Mouse (Mus musculus) neural tube, embryonic 11.5 days (tissue): Measurements from ENCODE around the gene Btaf1. TPM values are rescaled to one million over a fixed set of nuclear protein-coding genes. Genes with fewer than 3 reads are reported as not detected.
A peak's percentile ranks its signal among the peaks of the same experiment; 100 is the strongest.

Experiments used
- ATAC-seq: fragments of 200-750 bp; cut with Nextera tagmentation; 2 replicates; pipeline ENCODE4 v1.8.0; 2017; ENCODE audit warnings: moderate number of reproducible peaks, mild to moderate bottlenecking, moderate TSS enrichment, moderate library complexity; ENCODE audit not compliant: insufficient read depth, low FRiP score, low TSS enrichment
- DNase-seq: peaks from one replicate; pipeline ENCODE4 v3.0.0-alpha.2; 2015; ENCODE audit warnings: low spot score
- H3K27ac ChIP-seq: fragments of 300-500 bp; sonication (generic); 2 replicates; pipeline ENCODE4 v1.5.1; 2014; ENCODE audit warnings: low read depth, mild to moderate bottlenecking, low read length
- H3K27me3 ChIP-seq: fragments of 300-500 bp; sonication (generic); 2 replicates; pipeline ENCODE4 v1.6.1; 2014; ENCODE audit warnings: mild to moderate bottlenecking, low read length, mixed read lengths; ENCODE audit not compliant: control insufficient read depth, insufficient read depth
- H3K36me3 ChIP-seq: fragments of 300-500 bp; sonication (generic); 2 replicates; pipeline ENCODE4 v1.6.1; 2014; ENCODE audit warnings: mild to moderate bottlenecking, low read length, moderate library complexity, mixed read lengths; ENCODE audit not compliant: control insufficient read depth, insufficient read depth
- H3K4me1 ChIP-seq: fragments of 300-500 bp; sonication (generic); 2 replicates; pipeline ENCODE4 v1.6.1; 2014; ENCODE audit warnings: low read length, mixed read lengths; ENCODE audit not compliant: control insufficient read depth, insufficient read depth
- H3K4me2 ChIP-seq: fragments of 300-500 bp; sonication (generic); 2 replicates; pipeline ENCODE4 v1.6.1; 2014; ENCODE audit warnings: low read depth, mild to moderate bottlenecking, moderate library complexity
- H3K4me3 ChIP-seq: fragments of 300-500 bp; sonication (generic); 2 replicates; pipeline ENCODE4 v1.5.1; 2014; ENCODE audit warnings: low read depth, low read length
- H3K9ac ChIP-seq: fragments of 300-500 bp; sonication (generic); 2 replicates; pipeline ENCODE4 v1.6.1; 2014; ENCODE audit warnings: mild to moderate bottlenecking, low read length
- H3K9me3 ChIP-seq: fragments of 300-500 bp; sonication (generic); 2 replicates; pipeline ENCODE4 v1.6.1; 2016; ENCODE audit warnings: low read length; ENCODE audit not compliant: control insufficient read depth
- WGBS: fragments of 180-500 bp; shearing (Covaris S2); extraction: QIAGEN DNeasy Blood & Tissue Kit; methylation state at CpG from one replicate; pipeline ENCODE4 v1.1.7; 2014; 5-methylcytosine and 5-hydroxymethylcytosine counted together
- polyA plus RNA-seq: library from polyadenylated mRNA; unstranded; fragments of >200 nt; fragmentation: Nextera tagmentation; extraction: Ambion mirVana; gene quantifications from 2 replicates; pipeline ENCODE4 v1.2.1, GENCODE M21; 2014

Gene Btaf1
- polyA plus RNA-seq, 1 experiment from 2014 or later = 22.2 TPM

GRCm38 (mm10) chr19:36897778-36898177 lies 28.1 kb upstream of the Btaf1 start:
- WGBS = 48% methylated on average over 9 of the region's 9 CpGs
- no peak overlapping the region for H3K27ac ChIP-seq

GRCm38 (mm10) chr19:36903377-36903776 lies 22.5 kb upstream of the Btaf1 start:
- WGBS = 43% methylated on average over 7 of the region's 7 CpGs
- Histone ChIP-seq H3K4me2 (0 out of 2 replicates have a peak overlapping the region, but pooled peaks have one; percentile 37), H3K4me1 (peaks cover 4% of the 10 kb centered on the region), H3K9me3 (no peaks in the 10 kb centered on the region), H3K27ac (no peak overlapping the region), H3K9ac (no peak overlapping the region), H3K36me3 (no peaks in the 10 kb centered on the region), H3K4me3 (no peak overlapping the region), H3K27me3 (no peaks in the 10 kb centered on the region)
- no peak for ATAC-seq
- DNase-seq = no peak

More at GRCm38 (mm10) chr19:36897778-36898177, 28.1 kb upstream of the Btaf1 start:
- ATAC-seq (no peak), DNase-seq (no peak)
- H3K4me3 ChIP-seq = no peak overlapping the region
- H3K4me1 ChIP-seq = peaks cover 6% of the 10 kb centered on the region; the same call in 1 of the 2 replicates
- no peak overlapping the region for H3K9ac ChIP-seq
- peaks cover 11% of the 10 kb centered on the region for H3K36me3 ChIP-seq
- H3K27me3 ChIP-seq = no peaks in the 10 kb centered on the region; the same call in 1 of the 2 replicates
- H3K9me3 ChIP-seq = no peaks in the 10 kb centered on the region
- no peak overlapping the region for H3K4me2 ChIP-seq

GRCm38 (mm10) chr19:36904211-36905007 lies 21.5 kb upstream of the Btaf1 start:
- WGBS = 2% methylated on average over 41 of the region's 41 CpGs
- peak overlapping the region; percentile 37 for H3K4me2 ChIP-seq
- peak overlapping the region; percentile 32 for H3K4me3 ChIP-seq
- no peaks in the 10 kb centered on the region for H3K9me3 ChIP-seq
- H3K4me1 ChIP-seq = peaks cover 4% of the 10 kb centered on the region
- H3K36me3 ChIP-seq = no peaks in the 10 kb centered on the region
- DNase-seq (peak; percentile 89), ATAC-seq (peak; percentile 92)
- H3K9ac ChIP-seq = peak overlapping the region; percentile 55
- H3K27me3 ChIP-seq = no peaks in the 10 kb centered on the region
- peak overlapping the region; percentile 63 for H3K27ac ChIP-seq

- no peak overlapping the region for H3K9ac ChIP-seq
- H3K36me3 ChIP-seq = no peaks in the 10 kb centered on the region
- 83% methylated on average over 3 of the region's 3 CpGs for WGBS
Measured at GRCm38 (mm10) chr19:36909150-36909549, 16.7 kb upstream of the Btaf1 start.

GRCm38 (mm10) chr19:36909676-36910292 lies 16.1 kb upstream of the Btaf1 start:
- H3K27ac ChIP-seq = no peak overlapping the region; the same call in 1 of the 2 replicates
- ATAC-seq = no peak

More at GRCm38 (mm10) chr19:36909150-36909549, 16.7 kb upstream of the Btaf1 start:
- Histone ChIP-seq H3K27me3 (no peaks in the 10 kb centered on the region), H3K4me3 (no peak overlapping the region), H3K27ac (no peak overlapping the region), H3K4me1 (peaks cover 3% of the 10 kb centered on the region; the same call in 1 of the 2 replicates), H3K4me2 (no peak overlapping the region), H3K9me3 (no peaks in the 10 kb centered on the region)
- ATAC-seq (no peak), DNase-seq (no peak)

GRCm38 (mm10) chr19:36910424-36911045 lies 15.3 kb upstream of the Btaf1 start:
- peaks cover 3% of the 10 kb centered on the region; the same call in 1 of the 2 replicates for H3K4me1 ChIP-seq
- H3K4me2 ChIP-seq = no peak overlapping the region
- H3K27ac ChIP-seq = no peak overlapping the region; the same call in 1 of the 2 replicates
- no peaks in the 10 kb centered on the region for H3K9me3 ChIP-seq
- no peak overlapping the region for H3K4me3 ChIP-seq
- no peak overlapping the region for H3K9ac ChIP-seq
- no peaks in the 10 kb centered on the region for H3K36me3 ChIP-seq
- 16% methylated on average over 12 of the region's 12 CpGs for WGBS
- ATAC-seq = peak; percentile 76
- DNase-seq = peak; percentile 76
- H3K27me3 ChIP-seq = no peaks in the 10 kb centered on the region

More at GRCm38 (mm10) chr19:36909676-36910292, 16.1 kb upstream of the Btaf1 start:
- WGBS = 28% methylated on average over 9 of the region's 9 CpGs
- peaks cover 3% of the 10 kb centered on the region; the same call in 1 of the 2 replicates for H3K4me1 ChIP-seq
- no peak overlapping the region for H3K4me3 ChIP-seq
- H3K4me2 ChIP-seq = no peak overlapping the region
- H3K27me3 ChIP-seq = no peaks in the 10 kb centered on the region
- no peak overlapping the region for H3K9ac ChIP-seq
- peak; percentile 78 for DNase-seq
- no peaks in the 10 kb centered on the region for H3K36me3 ChIP-seq
- H3K9me3 ChIP-seq = no peaks in the 10 kb centered on the region

- ATAC-seq = no peak
- Histone ChIP-seq H3K9me3 (no peaks in the 10 kb centered on the region), H3K4me1 (peaks cover 3% of the 10 kb centered on the region; the same call in 1 of the 2 replicates), H3K4me2 (no peak overlapping the region), H3K27ac (no peak overlapping the region), H3K9ac (no peak overlapping the region), H3K36me3 (no peaks in the 10 kb centered on the region), H3K4me3 (no peak overlapping the region), H3K27me3 (no peaks in the 10 kb centered on the region)
- no peak for DNase-seq
- 50% methylated on average over 7 of the region's 7 CpGs for WGBS
Measured at GRCm38 (mm10) chr19:36913064-36913463, 12.8 kb upstream of the Btaf1 start.

GRCm38 (mm10) chr19:36916206-36916605 lies 9.7 kb upstream of the Btaf1 start:
- H3K4me3 ChIP-seq = no peak overlapping the region
- WGBS = 74% methylated on average over 4 of the region's 4 CpGs
- no peak overlapping the region for H3K9ac ChIP-seq
- no peaks in the 10 kb centered on the region for H3K9me3 ChIP-seq
- DNase-seq (no peak), ATAC-seq (no peak)
- no peak overlapping the region for H3K4me2 ChIP-seq
- no peaks in the 10 kb centered on the region for H3K27me3 ChIP-seq
- H3K4me1 ChIP-seq = peaks cover 6% of the 10 kb centered on the region; the same call in 1 of the 2 replicates
- peak overlapping the region; percentile 34; the same call in 1 of the 2 replicates for H3K27ac ChIP-seq
- H3K36me3 ChIP-seq = no peaks in the 10 kb centered on the region
